Mouse (Mus musculus) lung, embryonic 15.5 days (tissue): ENCODE measurements at regions not wholly inside any gene's neighbourhood (a gene's known extent, or its start where the extent isn't known, plus 50 kb on each side); places are given as distances from the start of the nearest gene placed in this dataset.

Source experiments
- ATAC-seq: fragments of 200-750 bp; cut with Nextera tagmentation; 2 replicates; pipeline ENCODE4 v1.8.0; 2017; ENCODE audit warnings: moderate number of reproducible peaks, borderline replicate concordance; ENCODE audit not compliant: low FRiP score, low TSS enrichment; ENCODE audit errors: extremely low read depth
- H3K27ac ChIP-seq: fragments of 300-500 bp; sonication (generic); 2 replicates; pipeline ENCODE4 v1.5.1; 2015; ENCODE audit warnings: moderate library complexity, mild to moderate bottlenecking, inconsistent platforms
- H3K27me3 ChIP-seq: fragments of 300-500 bp; sonication (generic); 2 replicates; pipeline ENCODE4 v1.6.1; 2015; ENCODE audit warnings: inconsistent platforms
- H3K36me3 ChIP-seq: fragments of 300-500 bp; sonication (generic); 2 replicates; pipeline ENCODE4 v1.6.1; 2015; ENCODE audit warnings: inconsistent platforms
- H3K4me1 ChIP-seq: fragments of 300-500 bp; sonication (generic); 2 replicates; pipeline ENCODE4 v1.6.1; 2015; ENCODE audit warnings: inconsistent platforms
- H3K4me2 ChIP-seq: fragments of 300-500 bp; sonication (generic); 2 replicates; pipeline ENCODE4 v1.6.1; 2015; ENCODE audit warnings: inconsistent platforms, mild to moderate bottlenecking, moderate library complexity
- H3K4me3 ChIP-seq: fragments of 300-500 bp; sonication (generic); 2 replicates; pipeline ENCODE4 v1.5.1; 2015; ENCODE audit warnings: mild to moderate bottlenecking, inconsistent platforms
- H3K9ac ChIP-seq: fragments of 300-500 bp; sonication (generic); 2 replicates; pipeline ENCODE4 v1.6.1; 2015; ENCODE audit warnings: inconsistent platforms
- H3K9me3 ChIP-seq: fragments of 300-500 bp; sonication (generic); 2 replicates; pipeline ENCODE4 v1.6.1; 2016; ENCODE audit warnings: inconsistent platforms
- WGBS: fragments of 180-500 bp; shearing (Covaris S2); methylation state at CpG from one replicate; pipeline ENCODE4 v1.1.7; 2015; 5-methylcytosine and 5-hydroxymethylcytosine counted together

DNA sequence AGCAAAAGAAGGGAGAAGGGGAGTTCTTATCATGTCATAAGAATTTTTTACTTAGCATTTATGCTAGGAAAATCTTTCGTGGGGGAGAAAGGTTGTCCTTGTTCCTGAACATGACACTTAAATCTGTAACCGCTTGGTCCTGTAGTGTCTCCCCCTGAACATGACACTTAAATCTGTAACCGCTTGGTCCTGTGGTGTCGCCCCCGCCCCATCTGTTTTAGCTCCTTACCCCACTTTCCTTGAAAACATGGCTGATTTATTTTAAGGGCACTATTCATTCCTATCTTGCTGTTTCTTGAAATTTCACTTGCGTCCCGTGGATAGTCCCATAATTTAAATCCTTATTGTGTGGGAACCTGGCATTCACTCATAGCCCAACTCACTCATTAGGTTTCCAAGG lies 82.2 kb downstream of the Rap2a start:
- no peak for ATAC-seq
- Histone ChIP-seq H3K36me3 (no peaks in the 10 kb centered on the region), H3K9me3 (no peaks in the 10 kb centered on the region), H3K4me3 (no peak overlapping the region), H3K9ac (no peak overlapping the region), H3K27me3 (no peaks in the 10 kb centered on the region), H3K27ac (no peak overlapping the region), H3K4me1 (no peaks in the 10 kb centered on the region), H3K4me2 (no peak overlapping the region)
- 88% methylated on average over 7 of the region's 7 CpGs for WGBS

DNA sequence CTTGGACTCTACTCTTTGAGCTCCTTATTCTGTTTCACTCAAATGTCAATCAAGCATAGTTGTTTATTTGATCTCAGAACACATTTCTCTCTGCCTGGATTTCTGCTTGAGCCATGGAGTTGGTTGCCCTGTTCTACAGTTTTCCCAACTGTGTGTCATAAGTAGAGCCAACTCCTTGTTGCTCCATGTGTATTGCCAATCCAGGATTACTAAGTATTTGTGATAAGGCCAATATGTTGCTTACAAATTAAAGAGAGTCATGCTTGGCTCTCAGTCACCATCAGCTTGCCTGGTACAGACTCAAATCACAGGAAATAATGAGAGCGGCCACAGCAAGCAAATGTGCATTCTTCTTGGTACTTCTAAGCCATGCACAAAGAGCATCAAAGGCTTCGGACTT lies 82.7 kb downstream of the Rap2a start:
- no peaks in the 10 kb centered on the region for H3K4me1 ChIP-seq
- no peaks in the 10 kb centered on the region for H3K27me3 ChIP-seq
- H3K4me3 ChIP-seq = no peak overlapping the region
- ATAC-seq = no peak
- no peak overlapping the region for H3K4me2 ChIP-seq
- no peaks in the 10 kb centered on the region for H3K9me3 ChIP-seq
- H3K9ac ChIP-seq = no peak overlapping the region
- no peak overlapping the region for H3K27ac ChIP-seq
- 91% methylated on average over 2 of the region's 2 CpGs for WGBS
- no peaks in the 10 kb centered on the region for H3K36me3 ChIP-seq

DNA sequence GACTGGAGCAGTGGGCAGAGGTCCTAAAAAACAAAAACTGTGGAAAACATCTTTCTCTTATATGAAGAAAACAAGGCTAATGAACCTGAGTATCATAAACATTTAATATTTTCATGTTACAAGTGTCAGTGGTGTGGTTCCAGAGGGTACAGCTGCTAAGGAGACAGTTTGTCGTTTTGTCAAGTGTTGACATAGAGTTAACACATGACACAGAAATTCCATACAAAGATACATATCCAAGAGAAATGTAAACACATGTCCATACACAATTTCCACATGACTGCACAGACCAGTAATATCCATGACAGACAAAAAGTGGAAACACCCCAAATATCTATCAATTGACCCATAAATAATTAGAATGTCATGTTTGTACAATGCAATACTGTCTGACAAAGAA lies 88.7 kb downstream of the Rap2a start:
- WGBS = 10% methylated on average over 1 of the region's 1 CpGs
- Histone ChIP-seq H3K36me3 (no peaks in the 10 kb centered on the region), H3K4me2 (no peak overlapping the region), H3K4me3 (no peak overlapping the region), H3K4me1 (no peaks in the 10 kb centered on the region), H3K27me3 (no peaks in the 10 kb centered on the region), H3K27ac (no peak overlapping the region), H3K9ac (no peak overlapping the region), H3K9me3 (no peaks in the 10 kb centered on the region)
- ATAC-seq = no peak

DNA sequence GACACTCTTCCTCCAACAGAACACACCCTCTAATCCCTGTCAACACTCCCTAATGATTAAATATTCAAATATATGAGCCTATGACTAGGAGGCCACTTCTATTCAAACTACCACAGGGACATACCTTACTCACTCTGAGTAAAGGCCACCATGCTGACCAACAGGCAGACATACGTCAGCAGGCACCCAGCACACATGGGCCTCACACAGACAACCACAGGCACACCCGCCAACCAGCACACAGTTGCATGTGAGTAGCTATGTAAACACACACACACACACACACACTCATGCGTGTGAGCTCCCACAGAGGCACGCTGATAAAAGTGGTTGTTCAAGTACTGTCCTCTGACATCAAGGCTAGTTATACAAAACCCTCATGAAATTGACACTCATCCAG lies 89.8 kb downstream of the Rap2a start:
- Histone ChIP-seq H3K4me2 (no peak overlapping the region), H3K27ac (no peak overlapping the region), H3K36me3 (no peaks in the 10 kb centered on the region), H3K4me3 (no peak overlapping the region), H3K4me1 (no peaks in the 10 kb centered on the region), H3K27me3 (no peaks in the 10 kb centered on the region), H3K9ac (no peak overlapping the region), H3K9me3 (no peaks in the 10 kb centered on the region)
- 54% methylated on average over 4 of the region's 4 CpGs for WGBS
- no peak for ATAC-seq

DNA sequence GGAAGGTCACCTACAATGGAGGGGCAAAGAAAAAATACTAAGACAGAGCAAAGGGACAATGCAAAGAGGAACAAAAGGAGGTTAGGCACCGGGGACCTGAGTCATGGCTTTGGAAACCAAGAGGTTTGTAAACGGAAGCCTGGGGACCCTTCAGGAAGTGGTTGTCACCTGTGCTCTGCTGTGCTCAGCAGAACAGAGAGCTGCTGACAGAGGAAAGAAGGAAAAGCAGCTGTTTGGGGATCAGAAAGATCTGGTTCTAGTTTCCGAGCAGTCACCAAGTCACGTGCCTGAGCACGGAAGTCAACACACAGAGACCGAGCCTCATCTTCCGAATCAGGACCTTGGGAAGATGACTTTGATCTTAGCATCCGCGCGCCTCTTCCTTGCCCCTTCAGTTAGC lies 94.0 kb downstream of the Rap2a start:
- Histone ChIP-seq H3K27me3 (no peaks in the 10 kb centered on the region), H3K4me3 (no peak overlapping the region), H3K4me2 (no peak overlapping the region), H3K27ac (no peak overlapping the region), H3K9ac (no peak overlapping the region), H3K36me3 (no peaks in the 10 kb centered on the region), H3K4me1 (no peaks in the 10 kb centered on the region), H3K9me3 (no peaks in the 10 kb centered on the region)
- WGBS = 66% methylated on average over 10 of the region's 10 CpGs
- no peak for ATAC-seq

DNA sequence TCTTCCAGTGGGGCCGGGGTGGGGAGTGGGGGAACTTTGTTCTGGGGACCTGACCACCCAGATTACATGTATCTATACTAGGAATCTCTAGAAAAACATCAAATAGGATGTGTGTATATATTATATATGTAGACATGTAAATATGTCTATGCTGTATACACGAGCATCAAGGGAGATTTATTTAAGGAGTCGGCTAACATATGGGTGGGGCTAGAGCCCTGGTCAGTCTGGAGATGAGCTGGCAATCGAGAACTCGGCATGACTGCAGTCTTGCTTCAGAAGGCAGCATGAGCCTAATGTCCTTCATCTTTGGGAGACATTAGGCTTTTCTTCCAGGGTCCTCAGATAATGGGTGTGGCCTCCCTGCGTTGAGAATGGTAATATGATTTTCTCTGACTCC lies 97.0 kb downstream of the Rap2a start:
- ATAC-seq = peak; percentile 52; the same call in 1 of the 2 replicates
- H3K27ac ChIP-seq = no peak overlapping the region
- no peak overlapping the region for H3K9ac ChIP-seq
- H3K36me3 ChIP-seq = no peaks in the 10 kb centered on the region
- no peaks in the 10 kb centered on the region for H3K9me3 ChIP-seq
- H3K4me1 ChIP-seq = no peaks in the 10 kb centered on the region
- H3K27me3 ChIP-seq = no peaks in the 10 kb centered on the region
- WGBS = 39% methylated on average over 6 of the region's 6 CpGs
- H3K4me2 ChIP-seq = no peak overlapping the region
- H3K4me3 ChIP-seq = no peak overlapping the region

DNA sequence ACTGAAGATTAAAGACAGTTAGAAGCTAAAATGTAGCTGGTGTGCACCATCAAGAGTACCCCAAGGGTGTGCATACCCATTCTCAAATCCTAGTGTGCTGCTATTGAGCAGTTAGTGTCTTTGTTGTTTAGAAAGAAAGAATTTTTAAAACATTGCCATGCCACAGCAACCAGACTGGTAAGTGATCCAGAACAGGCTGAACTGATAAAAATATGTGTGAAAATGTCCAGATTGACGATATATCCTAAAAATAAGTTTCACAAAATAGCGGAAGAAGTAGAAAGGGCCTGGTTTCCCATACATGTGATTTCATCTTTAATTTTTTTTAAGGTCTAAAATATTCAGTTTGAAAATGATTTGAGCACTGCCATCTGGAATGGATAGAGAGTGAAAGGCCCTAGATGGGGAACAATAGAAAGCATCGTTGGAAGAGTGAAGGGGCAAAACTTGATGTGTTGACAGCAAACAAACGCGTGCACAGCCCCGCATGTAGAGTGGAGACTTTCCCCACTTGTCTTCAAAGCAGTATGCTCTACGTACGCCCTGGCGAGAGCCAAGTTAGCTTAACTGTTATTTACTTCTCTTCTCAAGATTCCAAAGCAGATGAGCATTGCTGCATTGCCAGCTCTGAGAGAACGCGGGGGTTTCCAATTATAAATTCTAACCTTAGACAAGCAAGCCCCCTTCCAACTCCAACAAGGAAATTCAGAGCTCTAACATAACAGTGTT lies 100.3 kb downstream of the Rap2a start:
- no peak overlapping the region for H3K4me3 ChIP-seq
- H3K27me3 ChIP-seq = no peaks in the 10 kb centered on the region
- ATAC-seq = no peak
- 72% methylated on average over 11 of the region's 11 CpGs for WGBS
- H3K4me2 ChIP-seq = no peak overlapping the region
- H3K4me1 ChIP-seq = no peaks in the 10 kb centered on the region
- no peak overlapping the region for H3K9ac ChIP-seq
- H3K36me3 ChIP-seq = no peaks in the 10 kb centered on the region
- H3K27ac ChIP-seq = no peak overlapping the region
- H3K9me3 ChIP-seq = no peaks in the 10 kb centered on the region

DNA sequence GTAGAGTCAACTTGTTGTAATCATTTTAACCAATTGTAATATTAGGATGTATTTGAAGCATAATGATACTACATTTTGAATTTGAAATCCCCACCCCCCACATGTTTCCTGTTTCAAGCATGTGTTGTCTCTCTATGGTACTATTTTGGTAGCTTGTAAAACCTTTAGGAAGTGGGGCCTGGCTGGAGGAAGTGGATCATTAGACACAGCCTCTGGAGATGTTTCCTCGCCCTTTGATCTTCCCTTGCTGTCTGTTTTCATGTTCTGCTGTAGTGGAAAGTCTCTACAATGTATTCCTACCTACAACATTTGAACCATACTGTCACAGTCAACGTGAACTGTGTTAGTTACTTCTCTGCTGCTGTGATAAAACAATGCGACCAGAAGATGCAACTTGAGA lies 105.6 kb downstream of the Rap2a start:
- ATAC-seq = no peak
- H3K9ac ChIP-seq = no peak overlapping the region
- H3K36me3 ChIP-seq = no peaks in the 10 kb centered on the region
- no peak overlapping the region for H3K4me2 ChIP-seq
- no peak overlapping the region for H3K4me3 ChIP-seq
- H3K27ac ChIP-seq = no peak overlapping the region
- no peaks in the 10 kb centered on the region for H3K9me3 ChIP-seq
- no peaks in the 10 kb centered on the region for H3K27me3 ChIP-seq
- WGBS = 65% methylated on average over 3 of the region's 3 CpGs
- no peaks in the 10 kb centered on the region for H3K4me1 ChIP-seq

DNA sequence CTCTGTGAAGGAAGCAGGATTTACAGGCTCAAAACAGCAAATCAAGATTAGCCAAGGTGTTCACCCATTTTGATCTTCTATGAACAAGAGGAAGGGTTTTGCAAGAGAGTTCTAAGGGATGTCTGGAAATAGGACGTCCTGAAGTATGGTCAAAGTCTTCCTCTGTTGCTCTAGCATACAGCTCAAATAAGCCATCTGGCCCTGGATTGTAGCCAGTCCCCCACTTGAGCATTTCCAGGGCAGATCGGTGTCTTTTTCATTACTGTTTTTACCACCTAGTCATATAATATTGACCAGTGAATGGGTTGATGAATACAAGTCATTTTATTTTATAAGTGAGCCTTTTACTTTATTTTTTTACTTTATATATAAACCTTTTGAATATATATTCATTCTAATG lies 113.9 kb downstream of the Rap2a start:
- Histone ChIP-seq H3K27ac (no peak overlapping the region), H3K27me3 (no peaks in the 10 kb centered on the region), H3K36me3 (no peaks in the 10 kb centered on the region), H3K4me3 (no peak overlapping the region), H3K4me2 (no peak overlapping the region), H3K9ac (no peak overlapping the region), H3K9me3 (no peaks in the 10 kb centered on the region), H3K4me1 (no peaks in the 10 kb centered on the region)
- WGBS = 78% methylated on average over 2 of the region's 2 CpGs
- no peak for ATAC-seq

DNA sequence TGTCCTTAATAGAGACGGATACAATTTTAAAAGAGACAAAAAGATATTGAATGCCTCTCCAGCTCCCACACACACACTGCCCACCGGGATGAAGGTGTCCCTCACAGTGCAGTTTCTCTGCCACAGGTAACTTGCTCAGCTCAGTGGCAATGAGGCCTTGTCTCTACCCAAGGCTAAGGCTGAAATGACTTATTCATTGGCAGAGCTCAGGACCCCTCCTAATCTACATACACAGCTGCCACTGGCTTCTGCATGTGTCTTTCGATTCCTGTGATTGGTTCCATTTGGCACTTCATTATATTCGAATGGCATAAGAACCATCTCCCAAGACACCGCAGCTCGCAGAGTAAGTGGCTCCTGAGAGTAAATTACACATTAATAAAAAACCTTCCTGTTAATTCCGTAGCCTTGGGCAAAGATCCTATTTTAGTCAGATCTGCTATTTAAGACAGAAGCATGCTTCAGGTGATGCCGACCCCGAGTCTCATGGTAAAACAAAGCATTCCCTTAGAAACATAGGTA lies 122.2 kb downstream of the Rap2a start:
- ATAC-seq = no peak
- Histone ChIP-seq H3K4me2 (no peak overlapping the region), H3K9me3 (no peaks in the 10 kb centered on the region), H3K27ac (no peak overlapping the region), H3K9ac (no peak overlapping the region), H3K4me1 (no peaks in the 10 kb centered on the region), H3K36me3 (no peaks in the 10 kb centered on the region), H3K27me3 (no peaks in the 10 kb centered on the region), H3K4me3 (no peak overlapping the region)
- WGBS = 80% methylated on average over 9 of the region's 9 CpGs

DNA sequence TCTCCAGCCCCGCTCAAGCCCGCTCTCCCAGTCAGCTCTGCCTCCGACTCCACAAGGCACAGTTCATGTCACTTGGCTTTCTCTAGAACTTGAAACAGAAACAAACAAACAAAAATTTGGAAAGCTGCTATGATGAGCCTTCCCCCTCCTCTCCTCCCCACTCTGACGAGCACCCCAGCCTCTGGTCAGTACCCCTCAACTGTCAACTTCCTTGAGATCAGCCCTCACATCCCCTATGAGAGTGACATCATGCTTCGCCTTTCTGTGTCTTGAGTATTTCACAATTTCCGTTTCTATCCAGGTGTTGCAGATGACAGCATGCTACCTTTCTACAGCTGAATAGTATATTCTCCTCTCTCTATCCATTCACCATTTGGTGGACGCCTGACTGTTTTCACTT lies 123.3 kb downstream of the Rap2a start:
- no peaks in the 10 kb centered on the region for H3K9me3 ChIP-seq
- H3K27ac ChIP-seq = no peak overlapping the region
- no peak for ATAC-seq
- no peak overlapping the region for H3K4me3 ChIP-seq
- H3K4me2 ChIP-seq = no peak overlapping the region
- H3K9ac ChIP-seq = no peak overlapping the region
- no peaks in the 10 kb centered on the region for H3K36me3 ChIP-seq
- H3K27me3 ChIP-seq = no peaks in the 10 kb centered on the region
- no peaks in the 10 kb centered on the region for H3K4me1 ChIP-seq
- WGBS = 86% methylated on average over 7 of the region's 7 CpGs

DNA sequence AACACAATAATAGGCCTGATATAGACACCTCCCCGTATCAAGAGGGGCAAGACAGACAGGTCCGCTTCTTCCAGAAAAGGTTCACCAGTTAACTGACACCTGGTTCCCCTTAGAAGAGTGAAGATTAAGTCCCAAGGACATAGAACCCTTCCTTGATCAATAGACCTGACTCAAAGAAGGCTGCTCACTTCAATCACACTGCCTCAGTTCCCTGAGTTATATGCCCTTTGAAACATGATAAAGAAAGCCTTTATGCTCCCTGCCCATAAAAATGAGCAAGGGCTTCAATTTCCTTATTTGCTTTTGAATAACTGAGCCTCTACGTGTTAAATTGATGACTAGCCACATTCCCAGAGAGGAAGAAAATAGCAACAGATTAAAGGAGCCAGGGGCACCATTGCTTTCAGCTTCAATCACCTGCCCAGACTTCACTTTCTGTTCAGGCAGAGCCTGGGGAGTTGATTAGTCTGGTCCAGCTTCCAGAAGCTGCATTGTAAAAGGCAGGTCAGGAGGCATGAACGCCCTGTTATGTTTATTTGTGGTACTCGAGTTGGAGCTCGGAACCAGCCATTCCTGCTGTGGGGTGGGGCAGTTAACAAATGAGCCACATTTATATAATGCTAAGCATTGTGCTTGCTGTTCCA lies 125.7 kb downstream of the Rap2a start:
- ATAC-seq = no peak
- Histone ChIP-seq H3K36me3 (no peaks in the 10 kb centered on the region), H3K4me1 (no peaks in the 10 kb centered on the region), H3K9ac (no peak overlapping the region), H3K27ac (no peak overlapping the region), H3K27me3 (no peaks in the 10 kb centered on the region), H3K4me3 (no peak overlapping the region), H3K4me2 (no peak overlapping the region), H3K9me3 (no peaks in the 10 kb centered on the region)
- WGBS = 47% methylated on average over 6 of the region's 6 CpGs
